Mouse (Mus musculus) inflammation-experienced regulatory T-cells (primary cell): ENCODE results near the gene Rpp25. TPM values are rescaled to one million over a fixed set of nuclear protein-coding genes. Genes with fewer than 3 reads are reported as not detected.

Experiments
- polyA plus RNA-seq, 2 experiments: library from polyadenylated mRNA; unstranded; fragments of 100-300 nt; shearing (Covaris generic); gene quantifications; one replicate each; pipeline ENCODE4 v1.2.1; 2017

Rpp25 gene
- 1 to 10 TPM in 1 of 2 experiments, under 1 TPM in 1; 0.51 to 3.2 TPM for polyA plus RNA-seq

GRCm38 (mm10) chr9:57503622-57504380 lies at the start of gene Rpp25:
TSS of gene Rpp25 (plus strand) at chr9:57504026.

GRCm38 (mm10) chr9:57467896-57468549 lies 35.8 kb upstream of the Rpp25 start, which contains the start of gene Scamp5:
TSS of gene Scamp5 (minus strand) at chr9:57468060.

GRCm38 (mm10) chr9:57521056-57521911 lies 17.5 kb downstream of the Rpp25 start, which contains the start of gene Cox5a:
TSS of gene Cox5a (plus strand) at chr9:57521274.

GRCm38 (mm10) chr9:57537044-57537727 lies 33.4 kb downstream of the Rpp25 start, which contains the start of gene Fam219b:
TSS of gene Fam219b (plus strand) at chr9:57537528.

GRCm38 (mm10) chr9:57552139-57552887 lies 48.5 kb downstream of the Rpp25 start, which contains the start of gene Mpi:
TSS of gene Mpi (minus strand) at chr9:57552763.

Other genes starting within 250 kb of the Rpp25 start
- gene 1700017B05Rik, start 241.4 kb upstream of the Rpp25 start, polyA plus RNA-seq: 10 to 100 TPM; 35.4 to 55.2 TPM
- 100 to 1,000 TPM; 114 to 157 TPM for gene Ppcdc, start 63.9 kb upstream of the Rpp25 start, polyA plus RNA-seq
- gene Scamp5, start 36.0 kb upstream of the Rpp25 start, polyA plus RNA-seq: 1 to 10 TPM in 1 of 2 experiments, under 1 TPM in 1; 0.40 to 2.3 TPM
- gene Cox5a, start 17.2 kb downstream of the Rpp25 start, polyA plus RNA-seq: 100 to 1,000 TPM; 260 to 294 TPM
- gene Fam219b, start 33.5 kb downstream of the Rpp25 start, polyA plus RNA-seq: 10 to 100 TPM; 22.1 to 26.9 TPM
- gene Mpi, start 48.7 kb downstream of the Rpp25 start, polyA plus RNA-seq: 10 to 100 TPM; 17.6 to 21.5 TPM
- gene Scamp2, start 56.9 kb downstream of the Rpp25 start, polyA plus RNA-seq: 100 to 1,000 TPM in 1 of 2 experiments, 10 to 100 TPM in 1; 91.1 to 103 TPM
- gene Ulk3, start 85.4 kb downstream of the Rpp25 start, polyA plus RNA-seq: 100 to 1,000 TPM in 1 of 2 experiments, 10 to 100 TPM in 1; 82.7 to 102 TPM
- gene Cplx3, start 102.3 kb downstream of the Rpp25 start, polyA plus RNA-seq: not detected
- not detected for gene Lman1l, start 116.7 kb downstream of the Rpp25 start, polyA plus RNA-seq
- 100 to 1,000 TPM; 182 to 188 TPM for gene Csk, start 149.6 kb downstream of the Rpp25 start, polyA plus RNA-seq
- not detected for gene Cyp1a2, start 179.7 kb downstream of the Rpp25 start, polyA plus RNA-seq
- not detected for gene Cyp1a1, start 183.9 kb downstream of the Rpp25 start, polyA plus RNA-seq
- gene Edc3, start 204.5 kb downstream of the Rpp25 start, polyA plus RNA-seq: 10 to 100 TPM; 35.0 to 39.6 TPM